Mouse (Mus musculus): ENCODE measurements around the gene Gm15557. TPM values are rescaled to one million over a fixed set of nuclear protein-coding genes. Genes with fewer than 3 reads are reported as not detected.

The Gm15557 gene
- polyA plus RNA-seq (2017; shearing (Covaris generic)) = under 1 TPM in 1 of 2 experiments, not detected in 1; 0.94 TPM

GRCm38 (mm10) chr2:155940681-155941080 lies at the start of gene Gm15557:
Gene Gm15557 (plus strand): TSS chr2:155940728.

GRCm38 (mm10) chr2:155929531-155930442 lies 10.7 kb upstream of the Gm15557 start, which contains the start of gene Uqcc1:
Gene Uqcc1 (minus strand): TSS chr2:155930310.

GRCm38 (mm10) chr2:155945124-155945523 lies 4.6 kb downstream of the Gm15557 start, which contains the start of gene Gdf5:
Gene Gdf5 (minus strand): TSS chr2:155945367.

DNA sequence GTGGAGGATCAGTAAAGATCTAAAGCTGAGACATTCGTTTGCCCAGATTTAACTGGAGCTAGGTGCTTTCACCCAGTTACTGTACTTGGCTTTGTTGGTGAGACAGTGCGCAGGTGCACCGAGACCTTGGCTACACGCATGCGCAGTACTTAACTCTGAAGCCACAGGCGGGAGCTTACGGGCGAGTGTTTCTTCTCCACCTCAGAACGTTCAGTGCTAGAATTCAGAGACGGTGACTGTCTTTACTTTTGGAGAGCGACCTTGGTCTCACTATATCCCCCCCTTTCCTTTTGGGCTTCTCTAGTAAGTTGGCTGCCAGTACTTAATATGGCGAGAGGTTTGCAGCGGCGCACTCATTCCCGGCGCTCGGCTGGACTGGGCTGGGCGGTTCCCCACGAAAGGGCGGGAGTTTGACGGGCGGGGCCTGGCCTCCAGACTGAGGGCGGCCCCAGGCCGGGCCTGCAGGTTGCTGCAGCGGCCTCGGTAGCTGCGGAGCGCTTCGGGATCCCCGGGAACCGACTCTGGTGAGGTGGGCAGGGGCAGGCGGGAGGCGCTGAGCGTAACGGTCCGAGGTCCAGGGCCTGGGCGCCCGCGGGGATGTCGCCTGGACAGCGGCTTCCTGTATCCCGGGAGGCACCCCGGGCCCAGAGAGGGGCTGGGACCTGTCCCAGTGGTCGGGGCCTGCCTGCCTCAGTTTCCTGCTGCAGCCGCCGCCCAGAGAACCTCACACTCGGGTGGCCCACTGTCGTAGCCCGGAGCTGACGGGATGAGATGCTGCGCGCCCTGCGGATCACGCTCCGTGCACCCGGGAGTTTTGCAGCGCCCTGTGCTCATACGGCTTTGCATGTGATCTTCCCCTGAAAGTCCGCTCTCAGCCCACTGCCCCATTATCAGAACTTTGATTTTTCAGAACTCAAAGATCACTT lies 15.9 kb downstream of the Gm15557 start, which contains the start of gene Cep250:
TSS of gene Cep250 (plus strand) at position 325 of the 926 bp plus-strand sequence.

Other genes starting within 250 kb of the Gm15557 start
- 100 to 1,000 TPM; 213 to 244 TPM for gene Trpc4ap, start 248.3 kb upstream of the Gm15557 start, polyA plus RNA-seq (2017; shearing (Covaris generic))
- gene Edem2, start 211.3 kb upstream of the Gm15557 start, polyA plus RNA-seq (2017; shearing (Covaris generic)) = 10 to 100 TPM; 66.8 to 69.6 TPM
- not detected for gene Gm17581, start 204.9 kb upstream of the Gm15557 start, polyA plus RNA-seq (2017; shearing (Covaris generic))
- gene Procr, start 189.6 kb upstream of the Gm15557 start, polyA plus RNA-seq (2017; shearing (Covaris generic)) = under 1 TPM; 0.10 to 0.64 TPM
- under 1 TPM; 0.31 to 0.62 TPM for gene Mmp24, start 165.4 kb upstream of the Gm15557 start, polyA plus RNA-seq (2017; shearing (Covaris generic))
- gene BC029722, start 121.3 kb upstream of the Gm15557 start, polyA plus RNA-seq (2017; shearing (Covaris generic)) = 10 to 100 TPM; 53.4 to 57.3 TPM
- gene Eif6, start 113.8 kb upstream of the Gm15557 start, polyA plus RNA-seq (2017; shearing (Covaris generic)) = 100 to 1,000 TPM; 181 to 215 TPM
- under 1 TPM in 1 of 2 experiments, not detected in 1; 0.04 TPM for gene Fam83c, start 105.9 kb upstream of the Gm15557 start, polyA plus RNA-seq (2017; shearing (Covaris generic))
- 10 to 100 TPM; 38.5 to 64.3 TPM for gene Uqcc1, start 10.4 kb upstream of the Gm15557 start, polyA plus RNA-seq (2017; shearing (Covaris generic))
- under 1 TPM; 0.32 to 0.46 TPM for gene Gdf5, start 4.6 kb downstream of the Gm15557 start, polyA plus RNA-seq (2017; shearing (Covaris generic))
- 10 to 100 TPM; 35.7 to 42.2 TPM for gene Cep250, start 15.7 kb downstream of the Gm15557 start, polyA plus RNA-seq (2017; shearing (Covaris generic))
- gene 6430550D23Rik, start 67.2 kb downstream of the Gm15557 start, polyA plus RNA-seq (2017; shearing (Covaris generic)) = 1 to 10 TPM in 1 of 2 experiments, under 1 TPM in 1; 0.62 to 1.6 TPM
- 100 to 1,000 TPM; 145 to 152 TPM for gene Ergic3, start 67.3 kb downstream of the Gm15557 start, polyA plus RNA-seq (2017; shearing (Covaris generic))
- gene Fer1l4, start 112.2 kb downstream of the Gm15557 start, polyA plus RNA-seq (2017; shearing (Covaris generic)) = 1 to 10 TPM in 1 of 2 experiments, not detected in 1; 1.2 TPM
- gene Spag4, start 124.4 kb downstream of the Gm15557 start, polyA plus RNA-seq (2017; shearing (Covaris generic)) = under 1 TPM in 1 of 2 experiments, not detected in 1; 0.70 TPM
- gene Cpne1, start 171.2 kb downstream of the Gm15557 start, polyA plus RNA-seq (2017; shearing (Covaris generic)) = 10 to 100 TPM; 73.9 to 85.8 TPM
- 10 to 100 TPM; 32.2 to 41.8 TPM for gene Rbm12, start 171.2 kb downstream of the Gm15557 start, polyA plus RNA-seq (2017; shearing (Covaris generic))
- 10 to 100 TPM; 20.5 to 23.2 TPM for gene Gm28036, start 186.4 kb downstream of the Gm15557 start, polyA plus RNA-seq (2017; shearing (Covaris generic))
- 100 to 1,000 TPM; 148 to 150 TPM for gene Romo1, start 203.3 kb downstream of the Gm15557 start, polyA plus RNA-seq (2017; shearing (Covaris generic))
- gene Nfs1, start 203.5 kb downstream of the Gm15557 start, polyA plus RNA-seq (2017; shearing (Covaris generic)) = 10 to 100 TPM; 38.1 to 57.6 TPM
- gene Rbm39, start 239.5 kb downstream of the Gm15557 start, polyA plus RNA-seq (2017; shearing (Covaris generic)) = 1,000 to 10,000 TPM in 1 of 2 experiments, 100 to 1,000 TPM in 1; 900 to 1,062 TPM

Data from inflammation-experienced regulatory T-cells (primary cell).